Mouse (Mus musculus) NIH3T3 (cell line): Measurements from ENCODE around the gene Cdc42ep1.
A peak's percentile ranks its signal among the peaks of the same experiment; 100 is the strongest.

Source experiments
- DNase-seq: peaks from one replicate; pipeline ENCODE4 v3.0.0-alpha.2; 2012; ENCODE audit warnings: low read depth

The Cdc42ep1 gene

GRCm38 (mm10) chr15:78878792-78879516, 36.5 kb downstream of the Cdc42ep1 start:
- DNase-seq = peak; percentile 46

DNA sequence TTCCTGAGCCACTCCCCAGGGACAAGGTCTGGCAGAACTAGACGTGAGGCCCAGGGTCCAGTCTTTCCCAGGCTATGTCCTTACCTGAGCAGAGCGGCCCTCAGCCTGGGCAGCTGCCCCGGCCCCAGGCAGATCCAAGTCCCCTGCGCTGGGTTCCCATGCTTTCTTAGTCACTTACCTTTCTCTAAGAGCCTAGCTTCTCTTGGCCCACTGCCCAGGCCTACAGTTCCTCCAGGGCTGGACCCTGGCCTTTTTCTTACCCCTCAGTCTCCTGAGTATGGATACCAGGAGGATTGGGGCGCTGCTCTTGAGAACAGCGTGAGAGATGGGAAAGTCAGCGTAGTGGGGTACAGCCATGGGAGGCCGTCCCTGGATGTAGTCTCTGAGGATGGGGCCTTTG, 38.0 kb downstream of the Cdc42ep1 start:
- DNase-seq = no peak

DNA sequence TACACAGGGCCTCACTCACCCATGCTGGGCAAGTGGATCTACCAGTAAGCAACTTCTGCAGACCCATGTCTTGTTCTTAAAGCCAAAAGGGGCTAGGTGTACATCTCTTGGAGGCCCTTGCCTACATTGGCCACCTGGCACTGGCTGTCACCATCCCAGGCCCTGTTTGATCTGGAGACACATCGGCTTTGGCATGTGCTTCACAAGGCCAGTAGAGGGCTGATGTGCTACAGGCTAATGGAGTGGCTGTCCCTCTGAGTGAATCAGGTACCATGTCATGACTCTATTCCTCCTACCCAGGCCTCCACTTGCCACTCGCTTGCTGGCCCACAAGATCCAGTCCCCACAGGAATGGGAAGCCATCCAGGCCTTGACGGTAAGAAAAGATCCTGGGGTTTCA, 39.4 kb downstream of the Cdc42ep1 start:
- DNase-seq = no peak

- DNase-seq = no peak
Observed at GRCm38 (mm10) chr15:78889401-78889853, 47.0 kb downstream of the Cdc42ep1 start.

DNA sequence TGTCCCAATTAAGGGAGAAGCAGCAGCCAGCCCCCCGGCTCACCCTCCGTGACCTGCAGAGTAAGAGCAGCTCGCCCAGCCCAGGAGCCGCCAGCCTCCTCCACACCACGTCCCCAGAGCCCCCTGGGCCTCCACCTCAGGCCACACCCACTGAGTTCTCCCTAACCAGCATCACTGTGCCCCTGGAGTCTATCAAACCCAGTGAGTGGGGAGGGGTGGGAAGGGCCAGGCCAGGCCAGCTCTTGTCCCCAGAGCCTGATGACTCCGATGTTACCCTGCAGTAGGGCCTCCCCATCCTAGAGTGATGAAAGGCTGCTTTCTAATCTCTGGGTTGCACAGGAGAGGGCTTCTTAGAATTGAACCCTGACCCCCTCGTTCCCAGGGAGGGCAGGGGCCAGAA, 50.0 kb downstream of the Cdc42ep1 start:
- DNase-seq = no peak

DNA sequence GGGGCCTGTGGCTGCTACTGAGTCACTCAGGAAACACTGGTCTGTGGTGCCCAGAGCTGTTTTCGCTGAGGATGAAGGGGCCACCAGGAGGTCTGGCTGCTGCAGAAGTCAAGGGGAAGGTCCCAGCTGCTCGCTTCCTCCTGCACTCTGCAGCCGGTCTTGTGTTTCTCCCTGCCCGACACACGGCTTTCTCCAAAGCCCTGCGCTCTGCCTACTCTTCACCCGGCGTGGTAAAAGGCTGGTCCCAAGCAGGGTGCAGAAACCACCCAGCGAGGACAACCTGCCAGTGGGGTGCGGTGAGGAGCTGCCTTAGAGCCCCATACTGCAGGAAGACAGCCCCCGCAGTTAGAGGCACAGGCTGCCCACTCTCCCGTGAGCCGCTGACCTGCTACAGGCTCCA, 52.3 kb downstream of the Cdc42ep1 start:
- no peak for DNase-seq

DNA sequence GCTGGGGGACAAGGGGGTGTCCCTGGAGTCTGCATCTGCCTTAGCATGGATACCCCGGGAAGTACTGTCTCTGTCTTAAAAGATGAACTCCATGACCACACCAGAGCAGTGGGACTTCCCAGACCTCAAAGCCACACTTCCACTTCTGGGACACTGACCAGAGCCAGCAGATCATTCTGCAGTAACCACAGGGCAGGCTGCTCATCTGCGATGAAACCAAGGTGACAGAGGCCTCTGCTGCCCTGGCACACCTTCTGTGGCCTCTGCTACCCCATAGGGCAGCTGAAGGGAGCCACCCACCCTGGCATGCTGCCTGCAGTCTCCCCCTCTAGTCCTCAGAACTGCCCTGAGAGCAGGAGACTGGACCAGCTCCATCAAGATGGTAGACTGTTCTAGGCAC, 53.3 kb downstream of the Cdc42ep1 start:
- DNase-seq = no peak

- no peak for DNase-seq
Observed at GRCm38 (mm10) chr15:78896149-78896548, 53.7 kb downstream of the Cdc42ep1 start.

DNA sequence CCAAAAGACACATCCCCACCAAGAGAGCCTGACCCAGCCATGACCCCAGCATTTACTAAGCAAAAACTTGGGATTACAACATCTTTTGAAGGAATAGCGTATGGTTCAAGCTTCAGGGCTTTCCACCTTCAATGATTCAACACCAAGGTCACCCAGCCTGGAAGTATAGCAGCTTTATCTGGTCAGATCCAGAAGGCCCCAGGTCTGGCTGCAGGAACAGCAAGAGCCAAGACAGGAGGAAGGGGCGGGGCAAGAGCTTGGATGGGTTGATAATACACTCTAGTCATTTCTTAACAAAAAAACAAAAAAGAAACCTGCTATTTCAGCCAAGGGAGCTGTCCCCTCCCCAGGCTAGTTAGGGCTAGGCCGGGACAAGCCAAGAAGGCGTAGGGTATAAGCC, 55.1 kb downstream of the Cdc42ep1 start:
- peak; percentile 29 for DNase-seq

- DNase-seq = no peak
Observed at GRCm38 (mm10) chr15:78898507-78899001, 56.1 kb downstream of the Cdc42ep1 start.

- DNase-seq = no peak
Observed at GRCm38 (mm10) chr15:78899409-78899739, 57.0 kb downstream of the Cdc42ep1 start, which contains the start of gene Gm49510. Gene Gm49510 (plus strand): TSS chr15:78899667.

DNA sequence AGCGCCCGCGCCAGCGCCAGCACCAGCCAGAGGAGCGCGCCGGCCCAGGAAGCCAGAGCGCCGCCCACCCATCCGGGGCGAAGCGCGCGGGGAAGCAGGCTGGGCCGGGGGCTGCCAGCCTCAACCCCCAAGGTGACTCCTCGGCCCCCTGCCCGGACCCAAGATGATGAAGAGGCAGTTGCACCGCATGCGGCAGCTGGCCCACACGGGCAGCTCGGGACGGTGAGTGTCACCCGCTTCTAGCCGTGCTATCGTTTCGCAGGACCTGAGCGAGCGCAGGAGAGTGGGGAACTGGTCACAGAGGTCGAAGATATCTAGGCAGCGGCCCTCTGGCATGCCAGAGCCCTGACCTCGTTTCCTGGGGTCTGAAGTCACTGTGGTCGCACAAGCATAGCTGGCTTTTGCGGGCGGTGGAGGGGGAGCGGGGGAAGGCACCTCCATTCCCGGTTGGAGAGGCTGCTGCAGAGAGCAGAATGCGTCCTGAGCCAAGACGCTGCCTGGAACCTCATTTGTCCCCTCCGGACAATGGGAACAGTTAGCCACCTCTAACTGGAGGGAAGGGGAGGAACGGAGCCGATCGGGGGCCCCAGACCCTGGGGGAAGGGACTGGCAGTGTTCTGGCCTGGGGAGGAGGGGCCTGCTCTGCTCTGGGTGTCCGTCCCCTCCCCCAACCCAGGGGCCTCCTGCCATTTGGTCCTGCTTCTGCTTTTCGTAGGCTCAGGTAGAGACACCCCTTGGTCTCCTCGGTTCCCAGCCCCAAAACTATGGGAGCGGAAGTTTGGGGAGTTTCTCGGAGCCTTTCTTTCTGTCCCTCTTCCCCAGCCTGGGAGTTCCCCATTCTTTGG, 57.5 kb downstream of the Cdc42ep1 start, which contains the start of gene Sh3bp1:
Sh3bp1 (plus strand) TSS at position 29 of the 845 bp plus-strand sequence.
- peak; percentile 85 for DNase-seq
